In the genomic region with DNA sequence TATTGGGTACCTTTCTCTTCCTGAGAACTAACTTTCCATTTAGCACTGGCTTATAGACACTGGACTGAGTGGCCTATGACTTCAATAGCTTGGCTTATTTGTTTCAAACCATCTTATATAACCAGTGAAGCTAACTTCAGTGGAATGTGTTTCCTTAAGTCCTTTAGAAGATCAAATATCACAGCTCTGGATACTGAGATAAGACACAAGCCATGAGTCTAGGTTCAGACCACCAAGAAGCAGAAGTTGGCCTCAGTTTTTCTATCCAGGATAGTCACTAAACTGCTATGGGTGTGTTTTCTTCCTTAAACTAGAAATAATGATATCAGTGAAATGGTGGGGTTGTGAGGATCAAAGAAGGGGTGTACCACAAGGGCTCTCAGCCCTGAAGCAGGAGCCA, we compare ENCODE assay signal across 16 mouse cellular contexts.
"Had no signal": no experiment of that assay in that cellular context is flagged by ENCODE, and none has a peak within 500 bp of the region (broad histone marks: within the 10 kb centered on the region; RNA-seq: fewer than 3 reads in every experiment).

No protein-coding gene starts in this region.

- H3K9me3 ChIP-seq: neural tube, embryonic 13.5 days; neural tube, embryonic 15.5 days; stomach, embryonic 15.5 days had no signal

- H3K9ac ChIP-seq: neural tube, embryonic 13.5 days; neural tube, embryonic 15.5 days; stomach, embryonic 15.5 days had no signal

- H3K4me2 ChIP-seq: neural tube, embryonic 13.5 days; neural tube, embryonic 15.5 days; stomach, embryonic 15.5 days had no signal

- H3K4me1 ChIP-seq: neural tube, embryonic 13.5 days; stomach, embryonic 15.5 days had no signal

- H3K27ac ChIP-seq: neural tube, embryonic 13.5 days; neural tube, embryonic 15.5 days; stomach, embryonic 15.5 days; stomach, postnatal 0 days had no signal

- H3K27me3 ChIP-seq: neural tube, embryonic 13.5 days; neural tube, embryonic 15.5 days; stomach, embryonic 15.5 days had no signal

- DNase-seq: retina, postnatal 1 day; right cerebral cortex, adult 18-20 months; right cerebral cortex, postnatal 14 days; right cerebral cortex, postnatal 25 days; right cerebral cortex, postnatal 4 days; spleen, adult 18-20 months; thymus, adult 18-20 months; thymus, adult 2 months; thymus, postnatal 14 days; thymus, postnatal 25 days; thymus, postnatal 36 days; thymus, postnatal 4 days had no signal

- H3K36me3 ChIP-seq: neural tube, embryonic 13.5 days; neural tube, embryonic 15.5 days; stomach, embryonic 15.5 days had no signal

- H3K4me3 ChIP-seq: neural tube, embryonic 13.5 days; neural tube, embryonic 15.5 days; stomach, embryonic 15.5 days had no signal
